Mouse (Mus musculus) C2C12 (cell line): ENCODE measurements at regions not wholly inside any gene's neighbourhood (a gene's known extent, or its start where the extent isn't known, plus 50 kb on each side); places are given as distances from the start of the nearest gene placed in this dataset.

Experiments used
- CEBPB ChIP-seq: IDR thresholded peaks from one replicate; pipeline ENCODE4 v1.6.1; 2011; ENCODE audit warnings: low read depth, mild to moderate bottlenecking, control low read depth, moderate library complexity
- CTCF ChIP-seq: IDR thresholded peaks from one replicate; pipeline ENCODE4 v1.5.1; 2011; ENCODE audit not compliant: control insufficient read depth, insufficient read depth, insufficient read length
- FOSL1 ChIP-seq: IDR thresholded peaks from one replicate; pipeline ENCODE4 v1.8.0; 2011; ENCODE audit warnings: mild to moderate bottlenecking, low read length; ENCODE audit not compliant: poor library complexity, insufficient read depth, severe bottlenecking
- MAX ChIP-seq: IDR thresholded peaks from one replicate; pipeline ENCODE4 v1.6.1; 2011; ENCODE audit warnings: mild to moderate bottlenecking, control low read depth
- MYOG ChIP-seq: IDR thresholded peaks from one replicate; pipeline ENCODE4 v1.6.1; 2011; ENCODE audit not compliant: control insufficient read depth, insufficient read length; ENCODE audit errors: extremely low read depth
- USF1 ChIP-seq: IDR thresholded peaks from one replicate; pipeline ENCODE4 v1.6.1; 2011; ENCODE audit warnings: low read depth, mild to moderate bottlenecking, control low read depth, moderate library complexity

DNA sequence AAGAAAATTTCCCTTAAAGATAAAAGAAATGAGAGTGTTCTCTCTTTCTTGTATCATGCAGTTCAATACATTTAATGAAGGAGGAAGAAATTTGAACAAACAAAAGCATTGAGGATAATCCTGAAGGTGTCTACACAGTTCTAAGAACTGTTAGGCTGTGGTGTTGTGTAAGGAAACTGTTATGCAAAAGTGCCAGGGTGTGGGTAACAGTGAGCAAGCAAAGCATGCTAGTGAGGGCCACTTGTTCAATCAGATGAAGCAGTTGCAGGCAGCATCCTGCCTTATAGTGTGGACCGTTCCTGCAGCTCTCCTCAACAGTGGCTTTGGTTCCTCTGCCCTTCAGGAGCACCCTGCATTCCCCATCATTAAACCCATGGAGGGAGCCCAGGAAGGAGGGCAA, 177.1 kb upstream of the Marcks start:
- no peak for TF ChIP-seq USF1
- TF ChIP-seq MAX: no peak
- no peak for TF ChIP-seq CTCF
- no peak for TF ChIP-seq CEBPB
- TF ChIP-seq MYOG: no peak
- no peak for TF ChIP-seq FOSL1
